Mouse (Mus musculus) neural tube, embryonic 10.5 days (tissue): ENCODE measurements at regions not wholly inside any gene's neighbourhood (a gene's known extent, or its start where the extent isn't known, plus 50 kb on each side); places are given as distances from the start of the nearest gene placed in this dataset.

Experiments
- DNase-seq: peaks from one replicate; pipeline ENCODE4 v3.0.0-alpha.2; 2017; ENCODE audit warnings: low spot score; ENCODE audit errors: extremely low spot score

DNA sequence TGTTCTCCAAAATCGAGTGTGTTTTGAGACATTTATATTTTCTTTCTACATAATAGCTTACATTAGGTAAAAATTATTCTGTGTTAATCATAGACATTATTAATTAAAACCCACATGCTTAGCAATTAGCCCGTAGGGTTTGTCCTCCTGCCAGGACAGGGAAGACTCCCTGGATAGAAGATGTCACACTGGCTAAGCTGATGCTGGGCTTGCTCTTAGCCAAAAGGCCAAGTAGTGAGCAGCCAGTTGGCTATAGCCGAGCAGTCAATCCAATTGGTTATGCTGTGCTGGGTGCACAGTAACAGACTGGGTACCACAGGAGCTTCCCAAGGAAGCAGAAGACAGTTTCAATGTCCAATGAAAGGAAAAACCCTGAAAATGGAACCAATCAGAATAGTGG, 166.0 kb upstream of the Rnf219 start:
- no peak for DNase-seq

DNA sequence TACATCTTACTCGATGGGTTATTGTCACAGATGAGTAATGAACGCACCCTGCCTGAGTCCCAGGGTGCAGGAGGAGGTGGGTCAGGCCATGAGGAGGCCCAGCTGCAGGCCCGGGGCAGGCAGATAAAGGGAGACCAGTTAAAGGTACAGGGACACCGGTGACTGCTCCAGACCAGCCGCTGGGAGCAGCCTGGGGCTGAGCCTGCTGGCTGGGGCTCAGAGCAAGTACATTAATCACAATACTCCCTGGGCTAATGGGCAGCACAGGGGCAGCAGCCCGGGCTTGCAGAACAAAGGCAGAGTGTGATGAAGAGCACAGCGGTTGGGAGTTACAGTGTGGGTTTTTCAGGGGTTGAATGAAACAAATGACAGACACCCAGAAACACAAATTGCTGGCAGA, 154.4 kb upstream of the Rnf219 start:
- peak; percentile 49 for DNase-seq

DNA sequence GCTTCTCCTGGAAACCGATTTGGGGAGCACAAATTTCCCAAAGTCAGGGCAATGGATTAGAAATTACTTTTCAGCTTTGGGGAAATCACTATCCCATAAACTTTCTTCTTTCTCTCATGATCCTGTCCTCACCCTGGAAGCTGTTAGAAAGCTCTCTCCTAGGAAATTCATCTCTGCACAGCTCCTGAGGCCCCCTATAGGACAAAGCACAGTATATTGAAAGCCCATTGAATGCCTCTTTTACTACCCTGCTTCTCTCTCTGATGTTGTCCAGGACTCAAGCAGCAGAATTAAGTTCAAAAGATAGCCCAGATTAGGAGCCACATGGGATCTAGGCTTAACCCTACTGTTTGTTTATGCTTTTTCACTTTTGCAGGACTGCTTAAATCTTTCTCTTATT, 139.3 kb upstream of the Rnf219 start:
- no peak for DNase-seq

DNA sequence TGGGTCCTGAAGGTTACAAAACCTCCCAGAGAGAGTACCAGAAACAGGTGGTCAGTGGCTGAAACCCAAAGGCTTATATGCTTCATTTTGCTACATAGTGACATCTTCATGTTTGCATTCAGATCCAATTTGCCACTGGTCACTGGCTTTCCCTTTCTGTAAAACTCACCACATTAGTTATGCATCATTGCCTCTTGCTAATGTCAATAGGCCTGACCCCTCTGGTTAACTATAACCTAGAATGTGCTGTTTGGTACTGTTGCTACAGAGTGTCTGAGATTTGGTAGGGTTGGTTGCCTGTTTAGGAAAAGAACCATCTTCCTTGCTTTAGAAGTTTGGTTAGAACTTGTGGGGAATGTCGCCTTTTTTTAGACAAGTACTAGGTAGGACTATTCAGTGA, 136.3 kb upstream of the Rnf219 start:
- DNase-seq: no peak

DNA sequence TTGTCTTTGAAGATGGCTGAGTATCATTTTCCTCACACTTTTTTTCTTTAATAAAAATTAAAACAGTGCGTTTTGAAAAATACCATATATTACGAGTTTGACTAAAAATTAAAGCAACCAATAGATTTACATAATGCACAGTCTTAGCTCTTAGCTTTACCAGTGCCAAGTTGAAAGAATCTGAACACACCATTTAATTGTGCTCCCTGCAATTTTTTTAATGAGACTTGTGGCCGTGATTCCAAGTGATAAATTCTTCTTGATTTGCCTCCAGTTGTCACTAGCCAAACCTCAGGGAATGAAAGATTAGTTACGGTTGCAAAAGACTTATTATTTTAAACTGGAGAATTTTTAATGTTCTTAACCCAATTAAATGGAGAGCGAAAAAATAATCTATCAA, 127.5 kb upstream of the Rnf219 start:
- DNase-seq: no peak

DNA sequence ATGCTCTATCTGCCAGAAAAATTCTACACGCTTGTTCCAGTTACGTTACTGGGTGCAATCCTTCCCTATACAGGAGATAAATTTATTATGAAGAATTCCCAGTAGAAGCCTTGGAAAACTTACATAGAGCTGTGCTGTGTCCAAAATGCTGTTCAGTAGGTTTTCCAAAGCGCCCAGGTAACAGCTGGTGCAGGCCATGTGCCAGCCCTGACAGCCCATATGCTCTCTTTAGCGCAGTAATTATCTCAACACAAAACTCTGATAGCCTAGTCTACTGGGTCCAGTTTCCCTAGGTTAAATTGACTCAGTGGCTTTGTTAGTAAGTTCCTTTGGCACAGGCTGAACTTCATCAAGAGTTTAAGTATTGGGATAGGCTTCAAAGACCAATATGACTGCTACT, 122.2 kb upstream of the Rnf219 start:
- no peak for DNase-seq

DNA sequence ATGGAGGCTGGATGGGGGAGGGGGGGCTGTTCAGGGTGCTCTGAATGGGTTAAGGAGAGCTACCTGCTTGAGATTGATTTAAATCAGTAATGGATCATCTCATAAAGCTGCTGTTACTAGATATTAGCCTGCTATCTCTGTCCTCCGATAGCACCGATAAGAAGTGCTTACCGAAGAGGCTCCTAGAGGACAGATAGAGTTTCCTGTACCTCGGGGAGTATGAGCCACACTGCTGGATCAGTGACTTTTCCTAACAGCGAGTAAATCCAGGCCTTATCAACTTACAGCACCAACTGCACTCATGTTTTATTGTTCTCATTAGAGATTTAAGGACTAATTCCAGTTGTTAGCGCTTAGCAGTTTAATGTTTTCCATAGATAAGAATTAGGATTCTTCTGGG, 120.3 kb upstream of the Rnf219 start:
- DNase-seq: no peak

DNA sequence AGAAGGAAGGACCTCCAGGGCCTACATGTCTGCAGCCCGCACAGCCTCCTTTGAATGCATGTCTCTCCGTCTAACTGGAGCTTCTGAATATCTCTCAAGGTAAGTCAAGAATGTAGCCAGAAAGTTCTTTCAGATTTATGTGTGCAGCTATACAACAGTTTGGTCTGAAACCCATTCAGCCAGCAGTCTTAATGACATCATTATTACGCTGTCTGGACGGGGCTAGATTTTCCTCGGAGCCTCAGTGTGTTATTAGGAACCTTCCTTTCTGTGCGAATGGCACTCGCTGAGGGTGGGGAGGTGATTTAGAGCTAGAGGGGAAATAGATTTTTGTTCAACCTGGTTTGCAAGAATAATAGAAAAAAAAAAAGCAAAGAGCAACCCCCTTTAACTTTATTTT, 116.9 kb upstream of the Rnf219 start:
- no peak for DNase-seq

DNA sequence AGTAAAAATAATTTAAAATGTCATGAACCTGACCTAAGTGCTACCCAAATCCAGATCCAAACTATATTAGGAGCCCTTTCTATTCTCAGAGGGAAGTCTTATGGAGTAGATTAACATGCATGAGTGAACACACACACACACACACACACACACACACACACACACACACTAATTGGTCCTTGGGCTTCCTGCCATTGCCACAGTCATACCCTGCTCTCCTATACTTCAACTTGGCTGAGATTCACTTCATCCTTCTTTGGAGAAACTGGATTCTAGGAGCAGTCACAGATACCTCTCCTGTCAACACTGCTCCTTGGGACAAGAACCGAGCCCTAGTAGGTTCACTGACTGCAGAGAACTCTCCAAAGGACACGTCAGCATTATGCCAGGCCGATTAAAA, 89.0 kb upstream of the Rnf219 start:
- no peak for DNase-seq

DNA sequence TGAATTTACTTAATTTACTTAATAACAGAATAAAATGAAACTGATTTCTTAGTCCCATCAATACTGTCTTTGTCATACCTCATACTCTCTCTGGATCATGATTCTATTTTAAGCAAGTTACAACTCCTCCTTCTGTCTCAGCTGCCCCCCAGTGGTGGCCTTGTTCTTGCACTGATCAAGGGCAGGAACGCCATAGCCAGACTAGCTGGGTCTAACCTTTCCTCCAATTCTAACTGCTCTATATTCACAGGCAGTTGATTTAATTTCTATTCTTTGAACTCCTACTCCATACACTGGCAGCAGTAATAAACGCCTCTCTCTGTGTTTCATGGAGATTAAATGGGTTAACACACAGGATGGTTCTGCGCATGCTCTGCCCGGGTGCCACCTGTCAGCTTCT, 87.9 kb upstream of the Rnf219 start:
- DNase-seq: no peak

DNA sequence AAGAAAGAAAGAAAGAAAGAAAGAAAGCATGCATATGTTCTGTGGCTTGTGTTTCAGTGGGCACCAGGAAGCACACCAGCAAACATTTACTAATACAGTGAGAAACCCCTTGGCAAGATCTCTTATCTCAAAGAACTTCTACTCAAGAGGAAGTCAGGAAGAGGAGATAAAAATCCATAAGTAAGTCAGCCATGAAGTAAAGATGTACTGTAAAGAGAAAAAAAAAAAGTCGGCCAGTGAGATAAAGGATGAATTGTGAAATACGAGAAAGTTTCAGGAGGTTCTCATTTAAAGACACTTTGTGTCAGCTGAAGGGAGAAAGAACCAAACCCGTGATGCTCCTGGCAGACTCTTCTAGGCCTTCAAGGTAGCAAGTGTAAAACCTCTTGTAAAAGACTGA, 72.4 kb upstream of the Rnf219 start:
- no peak for DNase-seq
